Mouse (Mus musculus): Measurements from ENCODE around the gene Cd27. TPM values are rescaled to one million over a fixed set of nuclear protein-coding genes. Genes with fewer than 3 reads are reported as not detected.
"Not testable (repeated sequence)": the region's sequence is repeated elsewhere in the genome, so short reads cannot be mapped to it uniquely, and the experiment has no call there.

Gene Cd27
- total RNA-seq (2014; fragmentation: Nextera tagmentation) (not detected in 2 replicates), total RNA-seq (2017) (0.87 TPM in 1 of 2 replicates, not detected in the other), polyA plus RNA-seq (2012) (not detected in 2 replicates)

- ATAC-seq (ENCODE audit: extremely low read depth, insufficient number of reproducible peaks, low FRiP score, poor library complexity, severe bottlenecking) = no peak
- Histone ChIP-seq H3K36me3 (replicated peaks) (peaks cover 26% of the 10 kb centered on the region), H3K4me3 (ENCODE audit: low read depth, low read length) (no peak within 1 kb of the TSS), H3K4me1 (ENCODE audit: insufficient read depth, low read depth, low read length) (peaks cover 26% of the 10 kb centered on the region), H3K9me3 (replicated peaks) (no peaks in the 10 kb centered on the region), H3K27me3 (ENCODE audit: insufficient read depth, low read length) (no peaks in the 10 kb centered on the region)
- TF ChIP-seq POLR2AphosphoS5 (IDR thresholded peaks at IDR 0.05; ENCODE audit: insufficient replicate concordance, low read depth, low read length) = no peak
- TF ChIP-seq CTCF (IDR thresholded peaks at IDR 0.05; ENCODE audit: low read depth, low read length) = no peak
- TF ChIP-seq GATA1 (IDR thresholded peaks at IDR 0.05; ENCODE audit: borderline replicate concordance, low read length) = no peak
- no peak for TF ChIP-seq TAL1 (conservative IDR thresholded peaks at IDR 0.05; ENCODE audit: low read depth, low read length)
- TF ChIP-seq GATA2 (IDR thresholded peaks at IDR 0.05; ENCODE audit: borderline replicate concordance, low read depth, low read length) = no peak
- DNase-seq (ENCODE audit: low spot score) = no peak
Measured at GRCm38 (mm10) chr6:125236782-125237181, at the start of gene Cd27. TSS of gene Cd27 (minus strand) at chr6:125237010.

GRCm38 (mm10) chr6:125285890-125286289, 49.1 kb upstream of the Cd27 start, which contains the start of gene Tuba3a:
TSS of gene Tuba3a (minus strand) at chr6:125286042.
- DNase-seq (ENCODE audit: low spot score) (no peak), ATAC-seq (ENCODE audit: extremely low read depth, insufficient number of reproducible peaks, low FRiP score, poor library complexity, severe bottlenecking) (no peak)
- Histone ChIP-seq H3K4me1 (ENCODE audit: insufficient read depth, low read depth, low read length) (no peaks in the 10 kb centered on the region), H3K27me3 (ENCODE audit: insufficient read depth, low read length) (no peaks in the 10 kb centered on the region; the same call in 1 of the 2 replicates), H3K4me3 (ENCODE audit: low read depth, low read length) (no peak within 1 kb of the TSS), H3K9me3 (replicated peaks) (no peaks in the 10 kb centered on the region), H3K36me3 (replicated peaks) (no peaks in the 10 kb centered on the region)
- TF ChIP-seq CTCF (IDR thresholded peaks at IDR 0.05; ENCODE audit: low read depth, low read length) (no peak), GATA2 (IDR thresholded peaks at IDR 0.05; ENCODE audit: borderline replicate concordance, low read depth, low read length) (no peak), GATA1 (IDR thresholded peaks at IDR 0.05; ENCODE audit: borderline replicate concordance, low read length) (no peak)

GRCm38 (mm10) chr6:125284751-125285150, 47.9 kb upstream of the Cd27 start:
- no peak for DNase-seq (ENCODE audit: low spot score)
- ATAC-seq (ENCODE audit: extremely low read depth, insufficient number of reproducible peaks, low FRiP score, poor library complexity, severe bottlenecking) = no peak
- TF ChIP-seq POLR2AphosphoS5 (IDR thresholded peaks at IDR 0.05; ENCODE audit: insufficient replicate concordance, low read depth, low read length) (no peak), GATA1 (IDR thresholded peaks at IDR 0.05; ENCODE audit: borderline replicate concordance, low read length) (no peak), CTCF (IDR thresholded peaks at IDR 0.05; ENCODE audit: low read depth, low read length) (no peak), TAL1 (conservative IDR thresholded peaks at IDR 0.05; ENCODE audit: low read depth, low read length) (no peak), GATA2 (IDR thresholded peaks at IDR 0.05; ENCODE audit: borderline replicate concordance, low read depth, low read length) (no peak)
- Histone ChIP-seq H3K36me3 (replicated peaks) (no peaks in the 10 kb centered on the region), H3K4me3 (ENCODE audit: low read depth, low read length) (no peak overlapping the region), H3K27me3 (ENCODE audit: insufficient read depth, low read length) (no peaks in the 10 kb centered on the region; the same call in 1 of the 2 replicates), H3K4me1 (ENCODE audit: insufficient read depth, low read depth, low read length) (no peaks in the 10 kb centered on the region), H3K9me3 (replicated peaks) (no peaks in the 10 kb centered on the region)

- Histone ChIP-seq H3K4me3 (ENCODE audit: low read depth, low read length) (no peak overlapping the region), H3K27me3 (ENCODE audit: insufficient read depth, low read length) (no peaks in the 10 kb centered on the region; the same call in 1 of the 2 replicates), H3K36me3 (replicated peaks) (no peaks in the 10 kb centered on the region), H3K9me3 (replicated peaks) (no peaks in the 10 kb centered on the region), H3K4me1 (ENCODE audit: insufficient read depth, low read depth, low read length) (no peaks in the 10 kb centered on the region)
- ATAC-seq (ENCODE audit: extremely low read depth, insufficient number of reproducible peaks, low FRiP score, poor library complexity, severe bottlenecking) (no peak), DNase-seq (ENCODE audit: low spot score) (no peak)
- TF ChIP-seq CTCF (IDR thresholded peaks at IDR 0.05; ENCODE audit: low read depth, low read length) = no peak
Measured at GRCm38 (mm10) chr6:125284250-125284649, 47.4 kb upstream of the Cd27 start.

GRCm38 (mm10) chr6:125282721-125283120, 45.9 kb upstream of the Cd27 start:
- DNase-seq (ENCODE audit: low spot score); H3K27me3 ChIP-seq (ENCODE audit: insufficient read depth, low read length); H3K4me1 ChIP-seq (ENCODE audit: insufficient read depth, low read depth, low read length); ATAC-seq (ENCODE audit: extremely low read depth, insufficient number of reproducible peaks, low FRiP score, poor library complexity, severe bottlenecking); H3K36me3 ChIP-seq (replicated peaks); H3K4me3 ChIP-seq (ENCODE audit: low read depth, low read length); H3K9me3 ChIP-seq (replicated peaks): not testable (repeated sequence)

- Histone ChIP-seq H3K9me3 (replicated peaks) (no peaks in the 10 kb centered on the region), H3K36me3 (replicated peaks) (no peaks in the 10 kb centered on the region), H3K27me3 (ENCODE audit: insufficient read depth, low read length) (peaks cover 3% of the 10 kb centered on the region; the same call in 1 of the 2 replicates), H3K4me3 (ENCODE audit: low read depth, low read length) (no peak overlapping the region), H3K4me1 (ENCODE audit: insufficient read depth, low read depth, low read length) (no peaks in the 10 kb centered on the region)
- no peak for DNase-seq (ENCODE audit: low spot score)
- no peak for TF ChIP-seq GATA2 (IDR thresholded peaks at IDR 0.05; ENCODE audit: borderline replicate concordance, low read depth, low read length)
- TF ChIP-seq CTCF (IDR thresholded peaks at IDR 0.05; ENCODE audit: low read depth, low read length) = no peak
- TF ChIP-seq TAL1 (conservative IDR thresholded peaks at IDR 0.05; ENCODE audit: low read depth, low read length) = no peak
- no peak for TF ChIP-seq POLR2AphosphoS5 (IDR thresholded peaks at IDR 0.05; ENCODE audit: insufficient replicate concordance, low read depth, low read length)
- TF ChIP-seq GATA1 (IDR thresholded peaks at IDR 0.05; ENCODE audit: borderline replicate concordance, low read length) = no peak
- ATAC-seq (ENCODE audit: extremely low read depth, insufficient number of reproducible peaks, low FRiP score, poor library complexity, severe bottlenecking) = no peak
Measured at GRCm38 (mm10) chr6:125279729-125280128, 42.9 kb upstream of the Cd27 start.

GRCm38 (mm10) chr6:125274841-125275563, 38.2 kb upstream of the Cd27 start:
- no peak for TF ChIP-seq POLR2AphosphoS5 (IDR thresholded peaks at IDR 0.05; ENCODE audit: insufficient replicate concordance, low read depth, low read length)
- no peak for TF ChIP-seq TAL1 (conservative IDR thresholded peaks at IDR 0.05; ENCODE audit: low read depth, low read length)
- TF ChIP-seq GATA1 (IDR thresholded peaks at IDR 0.05; ENCODE audit: borderline replicate concordance, low read length) = no peak
- TF ChIP-seq CTCF (IDR thresholded peaks at IDR 0.05; ENCODE audit: low read depth, low read length) = no peak
- Histone ChIP-seq H3K4me1 (ENCODE audit: insufficient read depth, low read depth, low read length) (peaks cover 20% of the 10 kb centered on the region), H3K36me3 (replicated peaks) (no peaks in the 10 kb centered on the region), H3K27me3 (ENCODE audit: insufficient read depth, low read length) (peaks cover 7% of the 10 kb centered on the region; the same call in 1 of the 2 replicates), H3K9me3 (replicated peaks) (no peaks in the 10 kb centered on the region), H3K4me3 (ENCODE audit: low read depth, low read length) (no peak overlapping the region)
- ATAC-seq (ENCODE audit: extremely low read depth, insufficient number of reproducible peaks, low FRiP score, poor library complexity, severe bottlenecking) (no peak), DNase-seq (ENCODE audit: low spot score) (no peak)

Measured in G1E (cell line).